Mouse (Mus musculus) hindbrain, embryonic 16.5 days (tissue): ENCODE results near the gene Atp5j. TPM values are rescaled to one million over a fixed set of nuclear protein-coding genes. Genes with fewer than 3 reads are reported as not detected.

Experiments
- ATAC-seq: fragments of 200-750 bp; cut with Nextera tagmentation; 2 replicates; pipeline ENCODE4 v1.8.0; 2017; ENCODE audit warnings: moderate TSS enrichment, moderate library complexity
- H3K27ac ChIP-seq: fragments of 300-500 bp; sonication (generic); 2 replicates; pipeline ENCODE4 v1.5.1; 2014; ENCODE audit warnings: low read depth, mild to moderate bottlenecking, control low read depth, low read length, moderate library complexity
- H3K27me3 ChIP-seq: fragments of 300-500 bp; sonication (generic); replicated peaks from 2 replicates; pipeline ENCODE4 v1.6.1; 2014; ENCODE audit warnings: low read length; ENCODE audit not compliant: control insufficient read depth, insufficient read depth
- H3K36me3 ChIP-seq: fragments of 300-500 bp; sonication (generic); 2 replicates; pipeline ENCODE4 v1.6.1; 2014; ENCODE audit warnings: mild to moderate bottlenecking, low read length, moderate library complexity, mixed read lengths; ENCODE audit not compliant: control insufficient read depth, insufficient read depth
- H3K4me1 ChIP-seq: fragments of 300-500 bp; sonication (generic); 2 replicates; pipeline ENCODE4 v1.6.1; 2014; ENCODE audit warnings: low read depth, low read length; ENCODE audit not compliant: control insufficient read depth, insufficient read depth
- H3K4me2 ChIP-seq: fragments of 300-500 bp; sonication (generic); 2 replicates; pipeline ENCODE4 v1.6.1; 2014; ENCODE audit warnings: mild to moderate bottlenecking, low read length, control low read depth, moderate library complexity
- H3K4me3 ChIP-seq: fragments of 300-500 bp; sonication (generic); 2 replicates; pipeline ENCODE4 v1.5.1; 2014; ENCODE audit warnings: mild to moderate bottlenecking, low read length, control low read depth, moderate library complexity
- H3K9ac ChIP-seq: fragments of 300-500 bp; sonication (generic); 2 replicates; pipeline ENCODE4 v1.6.1; 2014; ENCODE audit warnings: low read depth, mild to moderate bottlenecking, control low read depth, low read length, moderate library complexity
- H3K9me3 ChIP-seq: fragments of 300-500 bp; sonication (generic); 2 replicates; pipeline ENCODE4 v1.6.1; 2014; ENCODE audit warnings: mild to moderate bottlenecking, low read length, moderate library complexity; ENCODE audit not compliant: control insufficient read depth
- WGBS: fragments of 180-500 bp; shearing (Covaris S2); extraction: QIAGEN DNeasy Blood & Tissue Kit; methylation state at CpG from one replicate; pipeline ENCODE4 v1.1.7; 2014; 5-methylcytosine and 5-hydroxymethylcytosine counted together
- polyA plus RNA-seq: library from polyadenylated mRNA; unstranded; fragments of >200 nt; fragmentation: Nextera tagmentation; extraction: Ambion mirVana; gene quantifications from 2 replicates; pipeline ENCODE4 v1.2.1, GENCODE M21; 2015

Gene Atp5j
- polyA plus RNA-seq, 1 experiment from 2014 or later: 807 TPM

GRCm38 (mm10) chr16:84795337-84795736 is 40.1 kb downstream of the Atp5j start:
- no peaks in the 10 kb centered on the region for H3K36me3 ChIP-seq

GRCm38 (mm10) chr16:84793401-84793800 is 42.0 kb downstream of the Atp5j start:
- Histone ChIP-seq H3K4me2 (no peak overlapping the region), H3K4me3 (no peak overlapping the region), H3K4me1 (no peaks in the 10 kb centered on the region), H3K9me3 (no peaks in the 10 kb centered on the region), H3K27ac (no peak overlapping the region), H3K36me3 (no peaks in the 10 kb centered on the region), H3K9ac (no peak overlapping the region), H3K27me3 (no peaks in the 10 kb centered on the region)
- WGBS: 93% methylated on average over 14 of the region's 14 CpGs
- no peak for ATAC-seq

More at GRCm38 (mm10) chr16:84795337-84795736, 40.1 kb downstream of the Atp5j start:
- H3K4me1 ChIP-seq: no peaks in the 10 kb centered on the region
- no peaks in the 10 kb centered on the region for H3K27me3 ChIP-seq
- no peaks in the 10 kb centered on the region for H3K9me3 ChIP-seq
- no peak overlapping the region for H3K9ac ChIP-seq
- no peak for ATAC-seq
- H3K4me3 ChIP-seq: no peak overlapping the region
- no peak overlapping the region for H3K4me2 ChIP-seq
- WGBS: 68% methylated on average over 3 of the region's 3 CpGs
- H3K27ac ChIP-seq: no peak overlapping the region

GRCm38 (mm10) chr16:84790595-84791165 is 44.7 kb downstream of the Atp5j start:
- Histone ChIP-seq H3K4me2 (no peak overlapping the region), H3K27ac (no peak overlapping the region), H3K27me3 (no peaks in the 10 kb centered on the region), H3K36me3 (no peaks in the 10 kb centered on the region), H3K4me3 (no peak overlapping the region), H3K4me1 (no peaks in the 10 kb centered on the region), H3K9ac (no peak overlapping the region), H3K9me3 (no peaks in the 10 kb centered on the region)
- no peak for ATAC-seq
- WGBS: 92% methylated on average over 2 of the region's 2 CpGs

GRCm38 (mm10) chr16:84784966-84785365 is 50.5 kb downstream of the Atp5j start:
- no peaks in the 10 kb centered on the region; the same call in 1 of the 2 replicates for H3K4me1 ChIP-seq
- ATAC-seq: no peak
- no peak overlapping the region for H3K4me2 ChIP-seq
- no peaks in the 10 kb centered on the region for H3K27me3 ChIP-seq
- no peaks in the 10 kb centered on the region for H3K9me3 ChIP-seq
- H3K4me3 ChIP-seq: no peak overlapping the region
- H3K36me3 ChIP-seq: no peaks in the 10 kb centered on the region
- H3K9ac ChIP-seq: no peak overlapping the region
- 33% methylated on average over 7 of the region's 7 CpGs for WGBS
- H3K27ac ChIP-seq: no peak overlapping the region

- WGBS: 56% methylated on average over 2 of the region's 2 CpGs
- Histone ChIP-seq H3K27me3 (no peaks in the 10 kb centered on the region), H3K4me1 (no peaks in the 10 kb centered on the region; the same call in 1 of the 2 replicates), H3K4me3 (no peak overlapping the region), H3K9ac (no peak overlapping the region), H3K9me3 (peaks cover 2% of the 10 kb centered on the region), H3K4me2 (no peak overlapping the region), H3K36me3 (no peaks in the 10 kb centered on the region), H3K27ac (no peak overlapping the region)
- ATAC-seq: no peak
These were observed 52.1 kb downstream of the Atp5j start for GRCm38 (mm10) chr16:84783279-84783678.

- Histone ChIP-seq H3K4me1 (no peaks in the 10 kb centered on the region; the same call in 1 of the 2 replicates), H3K9me3 (peaks cover 2% of the 10 kb centered on the region), H3K27ac (no peak overlapping the region), H3K4me3 (no peak overlapping the region), H3K9ac (no peak overlapping the region), H3K27me3 (no peaks in the 10 kb centered on the region), H3K36me3 (no peaks in the 10 kb centered on the region), H3K4me2 (no peak overlapping the region)
- WGBS: 85% methylated on average over 5 of the region's 5 CpGs
- no peak for ATAC-seq
These were observed 55.7 kb downstream of the Atp5j start for GRCm38 (mm10) chr16:84779718-84780117.

GRCm38 (mm10) chr16:84778861-84779630 is 56.4 kb downstream of the Atp5j start:
- WGBS: 83% methylated on average over 6 of the region's 6 CpGs
- H3K4me2 ChIP-seq: no peak overlapping the region
- no peaks in the 10 kb centered on the region for H3K36me3 ChIP-seq
- no peak overlapping the region for H3K27ac ChIP-seq
- no peak for ATAC-seq
- H3K4me1 ChIP-seq: no peaks in the 10 kb centered on the region; the same call in 1 of the 2 replicates
- no peaks in the 10 kb centered on the region for H3K27me3 ChIP-seq
- H3K4me3 ChIP-seq: no peak overlapping the region
- no peak overlapping the region for H3K9ac ChIP-seq
- peaks cover 2% of the 10 kb centered on the region for H3K9me3 ChIP-seq

GRCm38 (mm10) chr16:84778431-84778830 is 57.0 kb downstream of the Atp5j start:
- no peaks in the 10 kb centered on the region for H3K36me3 ChIP-seq
- peaks cover 2% of the 10 kb centered on the region for H3K9me3 ChIP-seq
- H3K9ac ChIP-seq: no peak overlapping the region
- no peak overlapping the region for H3K27ac ChIP-seq
- WGBS: 88% methylated on average over 6 of the region's 6 CpGs
- peaks cover 2% of the 10 kb centered on the region for H3K4me1 ChIP-seq
- no peaks in the 10 kb centered on the region for H3K27me3 ChIP-seq
- H3K4me3 ChIP-seq: no peak overlapping the region
- ATAC-seq: no peak
- no peak overlapping the region for H3K4me2 ChIP-seq
